Mouse (Mus musculus) liver, adult (tissue): Measurements from ENCODE around the gene Iqgap1.

Experiments
- GATA4 ChIP-seq: IDR thresholded peaks from 2 replicates; pipeline ENCODE4 v1.6.1; 2014; ENCODE audit warnings: mild to moderate bottlenecking, low read length; ENCODE audit not compliant: insufficient replicate concordance

Iqgap1 gene

GRCm38 (mm10) chr7:80773834-80774614 is 51.8 kb downstream of the Iqgap1 start:
- no peak for TF ChIP-seq GATA4

- no peak for TF ChIP-seq GATA4
These were observed 55.3 kb downstream of the Iqgap1 start for GRCm38 (mm10) chr7:80770466-80770865.

- no peak for TF ChIP-seq GATA4
These were observed 58.9 kb downstream of the Iqgap1 start for GRCm38 (mm10) chr7:80766861-80767312.

- TF ChIP-seq GATA4 = no peak
These were observed 59.7 kb downstream of the Iqgap1 start for GRCm38 (mm10) chr7:80766072-80766471.

- TF ChIP-seq GATA4 = no peak
These were observed 61.8 kb downstream of the Iqgap1 start for GRCm38 (mm10) chr7:80763864-80764437.

- TF ChIP-seq GATA4 = no peak
These were observed 63.5 kb downstream of the Iqgap1 start for GRCm38 (mm10) chr7:80762297-80762696.

GRCm38 (mm10) chr7:80754086-80754485 is 71.7 kb downstream of the Iqgap1 start:
- TF ChIP-seq GATA4 = no peak

- no peak for TF ChIP-seq GATA4
These were observed 72.2 kb downstream of the Iqgap1 start for GRCm38 (mm10) chr7:80753613-80754012.

- no peak for TF ChIP-seq GATA4
These were observed 76.2 kb downstream of the Iqgap1 start for GRCm38 (mm10) chr7:80749624-80750023.

GRCm38 (mm10) chr7:80747371-80747770 is 78.4 kb downstream of the Iqgap1 start:
- no peak for TF ChIP-seq GATA4

- TF ChIP-seq GATA4 = no peak
These were observed 79.5 kb downstream of the Iqgap1 start for GRCm38 (mm10) chr7:80746166-80746761.

- no peak for TF ChIP-seq GATA4
These were observed 80.0 kb downstream of the Iqgap1 start for GRCm38 (mm10) chr7:80745746-80746145.

- TF ChIP-seq GATA4 = no peak
These were observed 80.5 kb downstream of the Iqgap1 start for GRCm38 (mm10) chr7:80745250-80745649.

GRCm38 (mm10) chr7:80743920-80744630 is 81.7 kb downstream of the Iqgap1 start:
- TF ChIP-seq GATA4 = no peak

- no peak for TF ChIP-seq GATA4
These were observed 83.1 kb downstream of the Iqgap1 start for GRCm38 (mm10) chr7:80742671-80743070.

- TF ChIP-seq GATA4 = no peak
These were observed 84.8 kb downstream of the Iqgap1 start for GRCm38 (mm10) chr7:80740954-80741353.

GRCm38 (mm10) chr7:80736199-80736598 is 89.6 kb downstream of the Iqgap1 start:
- TF ChIP-seq GATA4 = no peak
